ENCODE assay signal across 31 mouse cellular contexts in genomic region chr4:51868250-51868649, GRCm38 (mm10).
"Had no signal": no experiment of that assay in that cellular context is flagged by ENCODE, and none has a peak within 500 bp of the region (broad histone marks: within the 10 kb centered on the region; RNA-seq: fewer than 3 reads in every experiment).

No protein-coding gene starts in this region.

- H3K27me3 ChIP-seq: limb, embryonic 12.5 days; limb, embryonic 13.5 days; limb, embryonic 15.5 days; liver, embryonic 12.5 days; liver, embryonic 13.5 days; liver, embryonic 15.5 days; lung, embryonic 15.5 days; megakaryocyte, embryonic 14.5 days; midbrain, embryonic 12.5 days; midbrain, embryonic 13.5 days; midbrain, embryonic 15.5 days; neural tube, embryonic 12.5 days; neural tube, embryonic 13.5 days had no signal

- H3K27ac ChIP-seq: limb, embryonic 10.5 days; limb, embryonic 12.5 days; limb, embryonic 13.5 days; limb, embryonic 15.5 days; liver, embryonic 12.5 days; liver, embryonic 13.5 days; liver, embryonic 14.5 days; liver, embryonic 15.5 days; lung, embryonic 15.5 days; macrophage; midbrain, embryonic 10.5 days; midbrain, embryonic 12.5 days; midbrain, embryonic 13.5 days; midbrain, embryonic 15.5 days; neural tube, embryonic 12.5 days; neural tube, embryonic 13.5 days had no signal

- ATAC-seq: liver, embryonic 12.5 days; liver, postnatal 0 days; lung, postnatal 0 days; midbrain, embryonic 13.5 days; midbrain, embryonic 15.5 days had no signal

- H3K4me2 ChIP-seq: limb, embryonic 12.5 days; limb, embryonic 13.5 days; limb, embryonic 15.5 days; liver, embryonic 11.5 days; liver, embryonic 12.5 days; liver, embryonic 13.5 days; liver, embryonic 15.5 days; lung, embryonic 14.5 days; lung, embryonic 15.5 days; midbrain, embryonic 12.5 days; midbrain, embryonic 13.5 days; midbrain, embryonic 15.5 days; neural tube, embryonic 12.5 days; neural tube, embryonic 13.5 days had no signal

- H3K36me3 ChIP-seq: limb, embryonic 10.5 days; limb, embryonic 12.5 days; limb, embryonic 13.5 days; limb, embryonic 15.5 days; liver, embryonic 12.5 days; liver, embryonic 13.5 days; liver, embryonic 15.5 days; lung, embryonic 15.5 days; midbrain, embryonic 10.5 days; midbrain, embryonic 12.5 days; midbrain, embryonic 13.5 days; midbrain, embryonic 15.5 days; neural tube, embryonic 12.5 days; neural tube, embryonic 13.5 days had no signal

- H3K9ac ChIP-seq: limb, embryonic 12.5 days; limb, embryonic 13.5 days; limb, embryonic 15.5 days; liver, embryonic 12.5 days; liver, embryonic 13.5 days; liver, embryonic 14.5 days; liver, embryonic 15.5 days; liver, postnatal 0 days; lung, embryonic 14.5 days; lung, embryonic 15.5 days; midbrain, embryonic 12.5 days; midbrain, embryonic 13.5 days; midbrain, embryonic 15.5 days; neural tube, embryonic 12.5 days; neural tube, embryonic 13.5 days had no signal

- H3K4me1 ChIP-seq: limb, embryonic 10.5 days; limb, embryonic 12.5 days; limb, embryonic 13.5 days; limb, embryonic 15.5 days; liver, embryonic 12.5 days; liver, embryonic 13.5 days; liver, embryonic 15.5 days; lung, embryonic 15.5 days; megakaryocyte, embryonic 14.5 days; midbrain, embryonic 10.5 days; midbrain, embryonic 12.5 days; midbrain, embryonic 13.5 days; midbrain, embryonic 15.5 days; neural tube, embryonic 12.5 days; neural tube, embryonic 13.5 days had no signal

- H3K4me3 ChIP-seq: limb, embryonic 10.5 days; limb, embryonic 12.5 days; limb, embryonic 13.5 days; limb, embryonic 15.5 days; liver, embryonic 12.5 days; liver, embryonic 13.5 days; liver, embryonic 15.5 days; lung, embryonic 15.5 days; megakaryocyte, embryonic 14.5 days; midbrain, embryonic 10.5 days; midbrain, embryonic 12.5 days; midbrain, embryonic 13.5 days; midbrain, embryonic 15.5 days; myocyte; neural tube, embryonic 12.5 days; neural tube, embryonic 13.5 days had no signal

- DNase-seq: left cerebral cortex, postnatal 4 days; liver; liver, embryonic 13.5 days; liver, postnatal 0 days; lung, adult 18-20 months; lung, adult 2 months; lung, embryonic 14.5 days; lung, postnatal 10 days; lung, postnatal 14 days; lung, postnatal 36 days; lung, postnatal 4 days; midbrain, embryonic 14.5 days had no signal

- H3K9me3 ChIP-seq: limb, embryonic 10.5 days; limb, embryonic 12.5 days; limb, embryonic 13.5 days; limb, embryonic 15.5 days; liver, embryonic 15.5 days; lung, embryonic 15.5 days; megakaryocyte, embryonic 14.5 days; midbrain, embryonic 10.5 days; midbrain, embryonic 12.5 days; midbrain, embryonic 13.5 days; midbrain, embryonic 15.5 days; neural tube, embryonic 12.5 days; neural tube, embryonic 13.5 days had no signal
